Mouse (Mus musculus) inflammation-experienced regulatory T-cells, adult 6 months (primary cell): Measurements from ENCODE around the gene Mycl. TPM values are rescaled to one million over a fixed set of nuclear protein-coding genes. Genes with fewer than 3 reads are reported as not detected.
"Not testable (repeated sequence)": the region's sequence is repeated elsewhere in the genome, so short reads cannot be mapped to it uniquely, and the experiment has no call there.

ENCODE experiments used
- ATAC-seq: one replicate; pipeline ENCODE4 v1.8.0; 2017
- polyA plus RNA-seq, 3 experiments: library from polyadenylated mRNA; unstranded; fragments of 100-300 nt; shearing (Covaris generic); gene quantifications; one replicate each; pipeline ENCODE4 v1.2.1; 2017

The Mycl gene
- polyA plus RNA-seq, 3 experiments from 2014 or later, result not detected

- no peak for ATAC-seq
These were observed 13.5 kb upstream of the Mycl start for GRCm38 (mm10) chr4:122981930-122982329.

DNA sequence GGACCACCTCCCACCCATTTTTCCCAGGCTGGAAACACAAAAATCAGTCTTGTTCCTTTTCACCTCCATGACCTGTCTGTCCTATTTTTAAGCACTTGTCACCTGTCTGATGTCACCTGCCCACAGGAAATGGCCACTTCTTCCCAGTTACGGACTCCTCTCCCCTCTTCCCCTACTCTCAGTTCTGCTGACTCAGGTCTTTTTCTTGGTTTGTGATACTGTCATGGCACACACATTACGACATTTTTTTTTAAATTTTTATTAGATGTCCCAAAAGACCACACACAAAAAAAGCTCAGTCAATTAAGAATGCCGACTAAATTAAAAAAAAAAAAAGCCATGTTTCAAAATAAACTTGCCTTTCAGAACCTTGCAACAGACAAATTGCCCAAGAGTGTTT, 12.9 kb upstream of the Mycl start:
- no peak for ATAC-seq

- ATAC-seq, result peak; percentile 51
These were observed 11.8 kb upstream of the Mycl start for GRCm38 (mm10) chr4:122983486-122984261.

DNA sequence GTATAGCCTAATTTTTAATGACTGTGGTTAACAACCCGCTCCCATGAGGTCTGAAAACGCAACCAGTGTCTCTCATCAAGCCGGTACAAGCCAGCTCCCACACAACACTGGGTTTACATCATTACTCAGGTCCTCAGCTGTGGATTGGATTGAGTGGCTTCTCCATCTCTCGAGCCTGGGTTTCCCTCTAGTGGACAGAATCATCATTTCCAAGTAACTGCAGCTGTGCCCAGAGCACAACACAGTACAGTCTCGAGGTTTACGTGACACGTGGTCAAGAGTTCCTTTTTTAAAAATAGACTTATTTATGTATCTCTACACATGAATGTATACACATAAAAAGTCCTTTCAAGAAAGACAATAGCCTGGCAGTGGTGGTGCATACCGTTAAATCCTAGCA, 10.3 kb upstream of the Mycl start:
- peak; percentile 88 for ATAC-seq

- no peak for ATAC-seq
These were observed 8.0 kb upstream of the Mycl start for GRCm38 (mm10) chr4:122987421-122987820.

- ATAC-seq, result not testable (repeated sequence)
These were observed 7.4 kb upstream of the Mycl start for GRCm38 (mm10) chr4:122988004-122988403.

- ATAC-seq, result no peak
These were observed 4.3 kb upstream of the Mycl start for GRCm38 (mm10) chr4:122991177-122991576.

DNA sequence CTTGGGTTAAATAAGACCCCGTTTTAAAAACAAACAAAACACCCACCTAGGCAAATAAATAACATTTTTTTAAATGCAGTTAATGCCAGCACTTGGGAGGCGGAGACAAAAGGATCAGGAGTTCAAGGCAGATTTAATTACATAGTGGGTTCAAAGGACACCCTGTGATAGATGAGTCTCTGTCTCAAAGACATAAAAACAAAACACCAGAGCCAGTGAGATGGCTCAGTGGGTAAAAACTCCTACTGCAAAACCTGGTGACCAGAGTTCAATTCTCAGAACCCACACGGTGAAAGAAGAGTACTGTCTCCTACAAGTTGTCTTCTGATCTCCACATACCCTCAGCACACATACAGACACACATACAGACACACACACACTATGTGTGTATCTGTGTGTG, 3.2 kb upstream of the Mycl start:
- ATAC-seq, result no peak

- peak; percentile 27 for ATAC-seq
These were observed 767 bp downstream of the Mycl start for GRCm38 (mm10) chr4:122996221-122996617.

GRCm38 (mm10) chr4:122996618-122997381, 1.3 kb downstream of the Mycl start:
- peak; percentile 29 for ATAC-seq

- no peak for ATAC-seq
These were observed 3.2 kb downstream of the Mycl start for GRCm38 (mm10) chr4:122998537-122999262.

GRCm38 (mm10) chr4:122999263-122999691, 3.8 kb downstream of the Mycl start:
- no peak for ATAC-seq

GRCm38 (mm10) chr4:123000130-123000529, 4.7 kb downstream of the Mycl start:
- no peak for ATAC-seq

GRCm38 (mm10) chr4:123000617-123001342, 5.3 kb downstream of the Mycl start:
- no peak for ATAC-seq

GRCm38 (mm10) chr4:123005054-123005966, 9.9 kb downstream of the Mycl start:
- no peak for ATAC-seq

- not testable (repeated sequence) for ATAC-seq
These were observed 17.0 kb downstream of the Mycl start for GRCm38 (mm10) chr4:123012501-123012900.

- ATAC-seq, result no peak
These were observed 18.0 kb downstream of the Mycl start for GRCm38 (mm10) chr4:123013346-123013945.

DNA sequence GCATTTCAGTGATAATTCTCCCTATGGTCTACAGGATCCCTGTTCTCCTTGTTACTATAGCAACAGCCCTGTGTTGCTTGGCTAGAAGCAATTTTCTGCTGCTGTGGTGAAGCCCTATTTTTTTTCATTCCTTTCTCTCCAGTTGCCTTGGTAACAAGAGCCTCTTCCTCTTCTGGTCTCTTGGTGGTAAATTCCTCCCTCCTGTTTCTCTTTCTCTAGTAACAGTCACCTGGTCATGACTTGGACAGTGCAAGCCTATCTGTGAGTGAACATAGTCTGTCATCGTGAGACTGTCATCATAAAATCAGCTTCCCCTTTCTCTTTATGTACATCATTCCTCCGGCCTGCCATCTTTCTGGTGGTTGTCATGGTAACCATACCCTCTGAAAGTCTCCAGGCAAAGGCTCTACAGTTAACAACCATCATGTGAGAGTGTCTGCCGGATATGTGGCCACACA, 18.5 kb downstream of the Mycl start:
- no peak for ATAC-seq

- ATAC-seq, result no peak
These were observed 19.2 kb downstream of the Mycl start for GRCm38 (mm10) chr4:123014501-123015282.

GRCm38 (mm10) chr4:123016451-123016957, 21.1 kb downstream of the Mycl start, which contains the start of gene Trit1:
Gene Trit1, plus strand, starts transcription at chr4:123016597.
- ATAC-seq, result peak; percentile 98
